Mouse (Mus musculus) megakaryocyte, embryonic 14.5 days (primary cell): ENCODE results near the gene Npl. TPM values are rescaled to one million over a fixed set of nuclear protein-coding genes. Genes with fewer than 3 reads are reported as not detected.
"Not testable (repeated sequence)": the region's sequence is repeated elsewhere in the genome, so short reads cannot be mapped to it uniquely, and the experiment has no call there.

Experiments used
- H3K27me3 ChIP-seq: replicated peaks from 2 replicates; pipeline ENCODE3; 2012; ENCODE audit warnings: inconsistent platforms
- H3K36me3 ChIP-seq: replicated peaks from 2 replicates; pipeline ENCODE3; 2012; ENCODE audit warnings: low read length, inconsistent platforms, mixed read lengths
- H3K4me1 ChIP-seq: 2 replicates; pipeline ENCODE4 v1.6.1; 2012; ENCODE audit warnings: inconsistent platforms
- H3K4me3 ChIP-seq: replicated peaks from 2 replicates; pipeline ENCODE3; 2012; ENCODE audit warnings: moderate library complexity, mild to moderate bottlenecking, inconsistent platforms
- H3K9me3 ChIP-seq: 2 replicates; pipeline ENCODE4 v1.6.1; 2012; ENCODE audit warnings: inconsistent platforms
- FLI1 ChIP-seq: IDR thresholded peaks from 2 replicates; pipeline ENCODE4 v1.6.1; 2012; ENCODE audit warnings: low read length, inconsistent platforms, mixed read lengths
- GATA1 ChIP-seq: IDR thresholded peaks from 3 replicates; pipeline ENCODE4 v1.6.1; 2012; ENCODE audit warnings: mixed read lengths, low read length, inconsistent platforms, borderline replicate concordance
- polyA plus RNA-seq: library from polyadenylated mRNA; stranded (reverse); fragments of >175 nt; gene quantifications from 2 replicates; pipeline ENCODE4 v1.2.3, GENCODE M21; 2012; ENCODE audit warnings: low replicate concordance; ENCODE audit not compliant: insufficient read depth

The Npl gene
- polyA plus RNA-seq, 1 experiment, result 1.6 TPM

- TF ChIP-seq GATA1, result no peak
- TF ChIP-seq FLI1, result no peak
- peaks cover 1% of the 10 kb centered on the region; the same call in 1 of the 2 replicates for H3K4me1 ChIP-seq
- no peaks in the 10 kb centered on the region for H3K27me3 ChIP-seq
- no peaks in the 10 kb centered on the region for H3K9me3 ChIP-seq
- no peak overlapping the region for H3K4me3 ChIP-seq
- peaks cover 13% of the 10 kb centered on the region for H3K36me3 ChIP-seq
Measured at GRCm38 (mm10) chr1:153515368-153515767, 34.5 kb downstream of the Npl start.

- Histone ChIP-seq H3K36me3 (peaks cover 13% of the 10 kb centered on the region), H3K9me3 (no peaks in the 10 kb centered on the region), H3K4me3 (no peak overlapping the region), H3K4me1 (peaks cover 5% of the 10 kb centered on the region; the same call in 1 of the 2 replicates), H3K27me3 (no peaks in the 10 kb centered on the region)
- TF ChIP-seq GATA1 (no peak), FLI1 (no peak)
Measured at GRCm38 (mm10) chr1:153510330-153511009, 39.4 kb downstream of the Npl start.

DNA sequence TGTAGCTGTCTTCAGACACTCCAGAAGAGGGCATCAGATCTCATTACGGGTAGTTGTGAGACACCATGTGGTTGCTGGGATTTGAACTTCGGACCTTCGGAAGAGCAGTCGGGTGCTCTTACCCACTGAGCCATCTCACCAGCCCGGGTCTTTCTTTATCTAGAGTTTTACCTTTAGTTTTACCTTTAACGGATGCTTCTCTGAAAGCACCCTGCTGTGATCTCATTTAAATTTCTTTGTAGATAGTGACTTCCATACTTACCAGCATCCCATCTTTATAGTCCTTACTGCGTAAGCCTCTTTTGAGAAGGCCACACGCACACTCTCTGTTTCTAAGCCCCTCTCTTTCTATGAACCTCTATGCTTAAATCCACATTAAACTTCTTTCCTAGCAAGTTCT, 40.3 kb downstream of the Npl start:
- H3K27me3 ChIP-seq, H3K4me1 ChIP-seq, H3K4me3 ChIP-seq, H3K36me3 ChIP-seq, H3K9me3 ChIP-seq: not testable (repeated sequence)

DNA sequence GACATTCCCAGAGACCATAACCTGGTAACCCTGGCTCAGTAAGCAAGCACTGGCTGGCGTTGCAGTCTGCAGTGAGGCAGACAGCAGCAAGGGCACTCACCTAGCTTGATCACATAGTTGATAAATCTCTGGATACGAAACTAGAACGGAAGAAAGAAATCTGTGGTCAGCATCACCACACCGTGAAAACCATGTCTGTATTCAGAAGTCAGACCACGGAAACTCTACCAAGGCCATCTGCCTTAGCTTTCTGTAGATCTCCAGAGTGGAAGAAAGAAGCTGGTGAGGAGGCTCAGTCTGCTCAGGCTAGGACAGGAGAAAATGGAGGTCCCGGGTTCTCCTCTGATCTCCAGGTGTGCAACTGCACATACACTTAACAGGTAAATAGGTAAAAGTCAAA, 40.8 kb downstream of the Npl start:
- no peak for TF ChIP-seq GATA1
- TF ChIP-seq FLI1, result no peak
- Histone ChIP-seq H3K27me3 (no peaks in the 10 kb centered on the region), H3K4me1 (peaks cover 5% of the 10 kb centered on the region; the same call in 1 of the 2 replicates), H3K36me3 (peaks cover 3% of the 10 kb centered on the region), H3K9me3 (no peaks in the 10 kb centered on the region), H3K4me3 (no peak overlapping the region)

DNA sequence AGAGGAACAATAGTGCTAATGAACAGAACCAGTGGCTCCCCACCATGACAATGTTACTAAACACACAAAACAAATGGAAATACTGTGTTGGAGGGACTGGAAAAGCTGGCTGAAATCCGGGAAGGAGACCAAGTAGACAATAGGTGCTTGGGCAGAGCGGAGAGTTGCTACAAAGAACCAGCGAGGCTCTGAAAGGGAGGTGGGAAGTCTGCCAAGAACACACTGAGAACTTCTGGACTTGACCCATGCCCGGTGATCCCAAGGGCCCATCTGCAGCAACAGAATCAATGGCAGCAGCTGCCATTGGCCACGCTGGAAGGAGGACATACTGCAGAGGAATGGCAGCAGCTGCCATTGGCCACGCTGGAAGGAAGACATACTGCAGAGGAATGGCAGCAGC, 43.6 kb downstream of the Npl start:
- Histone ChIP-seq H3K4me1 (peaks cover 13% of the 10 kb centered on the region), H3K27me3 (no peaks in the 10 kb centered on the region), H3K36me3 (peaks cover 6% of the 10 kb centered on the region), H3K9me3 (no peaks in the 10 kb centered on the region), H3K4me3 (no peak overlapping the region)
- TF ChIP-seq GATA1, result no peak
- no peak for TF ChIP-seq FLI1

DNA sequence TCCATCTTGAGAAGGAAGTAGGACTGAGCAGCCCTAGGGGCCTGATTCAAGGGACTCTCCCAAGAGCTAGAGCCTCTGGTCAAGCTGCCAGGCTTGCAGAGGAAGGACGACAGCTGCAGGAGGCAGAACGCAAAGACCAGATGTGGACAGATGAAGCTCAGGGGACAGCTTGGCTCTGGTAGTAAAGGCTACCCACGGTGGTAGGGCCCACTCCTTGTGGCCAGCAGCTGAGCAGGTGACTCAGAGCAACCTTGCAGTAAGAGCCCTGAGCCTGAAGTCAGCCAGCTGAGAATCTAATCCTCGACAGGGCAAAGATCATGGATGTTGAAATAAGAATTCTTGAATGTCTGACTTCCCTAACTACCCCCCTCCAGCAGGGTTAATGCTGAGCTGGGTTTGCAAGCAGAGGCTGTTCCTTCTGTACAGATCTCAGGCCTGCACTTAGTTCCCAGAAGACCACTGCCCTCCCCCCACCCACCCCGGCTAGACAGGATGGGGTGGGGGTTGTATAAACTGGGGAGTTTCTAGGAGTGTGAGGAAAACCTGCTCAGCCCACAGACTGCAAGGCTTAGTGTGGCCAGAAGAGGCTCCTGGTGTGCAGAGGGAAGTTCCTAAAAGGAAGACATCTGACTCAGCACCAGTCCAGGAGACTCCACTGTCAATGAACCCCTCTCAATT, 48.1 kb downstream of the Npl start:
- TF ChIP-seq GATA1, result no peak
- no peak for TF ChIP-seq FLI1
- H3K4me3 ChIP-seq, result peak overlapping the region; percentile 51
- H3K36me3 ChIP-seq, result peaks cover 3% of the 10 kb centered on the region
- H3K9me3 ChIP-seq, result no peaks in the 10 kb centered on the region
- H3K4me1 ChIP-seq, result peaks cover 8% of the 10 kb centered on the region
- H3K27me3 ChIP-seq, result no peaks in the 10 kb centered on the region

- Histone ChIP-seq H3K4me1 (peaks cover 8% of the 10 kb centered on the region), H3K4me3 (no peak overlapping the region), H3K36me3 (peaks cover 3% of the 10 kb centered on the region), H3K27me3 (no peaks in the 10 kb centered on the region), H3K9me3 (no peaks in the 10 kb centered on the region)
- TF ChIP-seq GATA1 (no peak), FLI1 (no peak)
Measured at GRCm38 (mm10) chr1:153500030-153500429, 49.8 kb downstream of the Npl start.

- no peak for TF ChIP-seq FLI1
Measured at GRCm38 (mm10) chr1:153496030-153496429, 53.8 kb downstream of the Npl start.

GRCm38 (mm10) chr1:153493931-153494330, 55.9 kb downstream of the Npl start:
- no peaks in the 10 kb centered on the region for H3K27me3 ChIP-seq
- no peaks in the 10 kb centered on the region for H3K36me3 ChIP-seq
- H3K4me1 ChIP-seq, result peaks cover 23% of the 10 kb centered on the region
- TF ChIP-seq FLI1 (no peak), GATA1 (no peak)
- H3K9me3 ChIP-seq, result no peaks in the 10 kb centered on the region
- H3K4me3 ChIP-seq, result peak overlapping the region; percentile 38

More at GRCm38 (mm10) chr1:153496030-153496429, 53.8 kb downstream of the Npl start:
- Histone ChIP-seq H3K27me3 (no peaks in the 10 kb centered on the region), H3K9me3 (no peaks in the 10 kb centered on the region), H3K4me1 (peaks cover 19% of the 10 kb centered on the region), H3K36me3 (no peaks in the 10 kb centered on the region), H3K4me3 (no peak overlapping the region)

DNA sequence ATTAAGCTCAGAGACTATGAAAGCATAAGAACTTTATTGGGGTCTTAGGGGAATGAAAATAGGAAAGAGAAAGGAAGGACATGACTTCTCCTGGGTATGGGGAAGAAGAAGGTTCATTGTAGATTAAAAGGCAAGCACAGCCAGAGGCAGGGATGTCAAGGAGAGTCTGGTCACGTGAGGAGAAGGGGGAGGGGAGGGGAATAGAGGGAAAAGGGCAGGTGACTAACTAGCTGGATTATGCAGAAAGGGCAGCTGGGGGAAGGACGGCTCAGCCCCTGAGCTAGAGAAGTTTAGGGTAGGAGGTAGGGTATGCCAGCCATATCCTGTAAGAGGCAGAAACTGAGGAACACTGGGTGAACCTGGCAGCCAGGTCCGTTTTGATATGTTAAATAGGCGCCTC, 56.5 kb downstream of the Npl start:
- H3K9me3 ChIP-seq, result no peaks in the 10 kb centered on the region
- no peaks in the 10 kb centered on the region for H3K36me3 ChIP-seq
- peak overlapping the region; percentile 4 for H3K4me3 ChIP-seq
- TF ChIP-seq GATA1, result no peak
- TF ChIP-seq FLI1, result no peak
- H3K27me3 ChIP-seq, result no peaks in the 10 kb centered on the region
- H3K4me1 ChIP-seq, result peaks cover 29% of the 10 kb centered on the region
